Mouse (Mus musculus): ENCODE data around the gene Rps19. TPM values are rescaled to one million over a fixed set of nuclear protein-coding genes. Genes with fewer than 3 reads are reported as not detected.

The Rps19 gene
- polyA plus RNA-seq, 1 experiment from 2014 or later = 3,302 TPM

DNA sequence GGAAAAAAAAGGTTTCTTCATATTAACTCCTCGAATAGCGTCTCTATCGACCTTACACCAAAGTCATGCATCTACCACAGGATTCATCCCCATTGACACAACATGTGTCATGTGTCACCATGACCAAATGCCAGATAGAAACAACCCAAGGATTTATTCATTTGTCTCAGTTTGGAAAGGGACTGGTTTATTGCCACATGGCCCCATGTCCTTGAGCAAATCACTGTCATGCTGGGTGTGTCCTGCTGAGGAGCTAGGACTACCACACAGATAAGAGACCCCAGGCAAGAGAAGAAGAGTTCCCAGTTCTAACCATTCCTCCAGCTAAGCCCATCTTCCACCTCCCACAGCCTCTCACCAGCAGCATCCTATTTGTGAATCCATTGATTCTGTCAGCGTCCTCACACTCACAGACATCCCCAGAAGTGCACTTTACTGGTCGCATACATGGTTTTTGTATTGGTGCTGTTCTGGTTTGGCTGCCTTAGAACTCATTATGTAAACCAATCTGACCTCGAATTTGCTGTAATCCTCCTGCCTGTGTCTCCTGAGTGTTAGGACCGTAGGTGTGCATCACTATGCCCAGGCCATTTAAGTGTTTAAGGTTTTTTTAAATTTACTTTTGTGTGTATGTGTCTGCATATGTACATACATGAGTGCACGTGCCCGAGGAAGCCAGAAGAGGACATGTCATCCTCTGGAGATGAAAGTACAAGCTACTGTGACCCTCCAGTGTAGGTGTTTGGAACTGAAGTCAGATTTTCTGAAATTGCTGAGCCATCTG is 1.6 kb upstream of the Rps19 start:
- Histone ChIP-seq H3K27ac (ENCODE audit: low read length) (no peak overlapping the region), H3K9ac (replicated peaks; ENCODE audit: low read depth) (no peak overlapping the region), H3K4me1 (ENCODE audit: insufficient read depth, low read depth, low read length) (peaks cover 22% of the 10 kb centered on the region), H3K36me3 (ENCODE audit: insufficient read depth, low read length) (peaks cover 17% of the 10 kb centered on the region; the same call in 1 of the 2 replicates), H3K4me3 (ENCODE audit: low read depth, low read length) (no peak overlapping the region), H3K9me3 (ENCODE audit: low read length) (no peaks in the 10 kb centered on the region), H3K4me2 (replicated peaks; ENCODE audit: low read depth, low read length) (no peak overlapping the region), H3K27me3 (replicated peaks; ENCODE audit: insufficient read depth, low read length) (no peaks in the 10 kb centered on the region)
- ATAC-seq (no peak), DNase-seq (ENCODE audit: low spot score) (no peak)
- 88% methylated on average over 9 of the region's 9 CpGs for WGBS
- TF ChIP-seq EP300 (IDR thresholded peaks at IDR 0.05) (no peak), CTCF (IDR thresholded peaks at IDR 0.05) (no peak)

- Histone ChIP-seq H3K36me3 (ENCODE audit: insufficient read depth, low read length) (peaks cover 25% of the 10 kb centered on the region), H3K4me3 (ENCODE audit: low read depth, low read length) (peak overlapping the region; percentile 89), H3K4me1 (ENCODE audit: insufficient read depth, low read depth, low read length) (peaks cover 22% of the 10 kb centered on the region), H3K27ac (ENCODE audit: low read length) (peak overlapping the region; percentile 96), H3K4me2 (replicated peaks; ENCODE audit: low read depth, low read length) (peak overlapping the region; percentile 58), H3K9ac (replicated peaks; ENCODE audit: low read depth) (peak overlapping the region; percentile 98), H3K9me3 (ENCODE audit: low read length) (no peaks in the 10 kb centered on the region), H3K27me3 (replicated peaks; ENCODE audit: insufficient read depth, low read length) (no peaks in the 10 kb centered on the region)
- under 1% methylated on average over 47 of the region's 47 CpGs for WGBS
- DNase-seq (ENCODE audit: low spot score) (peak; percentile 64), ATAC-seq (no peak)
- 0 out of 2 replicates have a peak, but pooled peaks have one; percentile 2 for TF ChIP-seq CTCF (IDR thresholded peaks at IDR 0.05)
- TF ChIP-seq EP300 (IDR thresholded peaks at IDR 0.05) = no peak
Observed at GRCm38 (mm10) chr7:24884693-24885291, 621 bp downstream of the Rps19 start.

DNA sequence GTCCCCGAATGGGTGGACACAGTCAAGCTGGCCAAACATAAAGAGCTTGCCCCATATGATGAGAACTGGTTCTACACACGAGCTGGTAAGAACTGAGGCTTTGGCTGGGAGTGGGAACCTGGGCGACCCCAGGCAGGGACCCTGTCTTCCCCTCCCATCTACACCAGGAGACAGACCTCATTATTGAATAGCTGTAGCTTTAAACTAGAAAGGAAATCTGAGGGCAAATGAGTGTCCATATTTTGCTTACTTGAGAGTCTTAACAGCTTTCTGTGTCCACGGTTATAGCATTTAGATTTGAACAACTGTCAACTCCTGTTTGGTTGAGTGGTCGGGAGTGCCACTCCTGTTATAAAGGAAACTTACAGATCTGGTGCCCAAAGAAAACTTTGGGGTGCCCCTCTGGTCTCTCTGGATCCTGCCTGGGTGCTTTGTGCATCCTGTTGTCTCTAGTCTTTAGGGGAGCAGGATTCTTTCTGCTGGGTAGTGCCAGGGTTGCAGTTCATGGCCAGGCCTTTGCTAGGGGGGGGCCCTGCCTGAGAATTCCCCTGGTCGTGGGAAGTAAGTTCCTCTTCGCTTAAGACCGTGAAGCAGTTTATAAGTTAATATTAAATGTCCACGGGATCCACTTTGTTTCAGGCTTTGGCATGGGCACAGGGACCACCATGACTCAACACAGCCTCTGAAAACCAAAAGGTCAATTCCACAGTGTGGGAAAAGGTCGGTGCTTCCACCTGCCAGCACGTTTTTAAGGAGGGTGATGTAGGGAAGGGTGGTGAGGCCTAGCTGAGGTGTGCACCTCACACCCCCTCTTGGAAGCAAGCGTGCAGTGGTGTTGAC is 1.5 kb downstream of the Rps19 start:
- DNase-seq (ENCODE audit: low spot score) (no peak), ATAC-seq (no peak)
- H3K9ac ChIP-seq (replicated peaks; ENCODE audit: low read depth) = peak overlapping the region; percentile 98
- peaks cover 22% of the 10 kb centered on the region for H3K4me1 ChIP-seq (ENCODE audit: insufficient read depth, low read depth, low read length)
- 20% methylated on average over 12 of the region's 12 CpGs for WGBS
- no peaks in the 10 kb centered on the region for H3K27me3 ChIP-seq (replicated peaks; ENCODE audit: insufficient read depth, low read length)
- H3K36me3 ChIP-seq (ENCODE audit: insufficient read depth, low read length) = peaks cover 25% of the 10 kb centered on the region
- peak overlapping the region; percentile 96 for H3K27ac ChIP-seq (ENCODE audit: low read length)
- H3K4me3 ChIP-seq (ENCODE audit: low read depth, low read length) = peak overlapping the region; percentile 89
- no peaks in the 10 kb centered on the region for H3K9me3 ChIP-seq (ENCODE audit: low read length)
- peak overlapping the region; percentile 58 for H3K4me2 ChIP-seq (replicated peaks; ENCODE audit: low read depth, low read length)
- no peak for TF ChIP-seq CTCF (IDR thresholded peaks at IDR 0.05)
- TF ChIP-seq EP300 (IDR thresholded peaks at IDR 0.05) = no peak

DNA sequence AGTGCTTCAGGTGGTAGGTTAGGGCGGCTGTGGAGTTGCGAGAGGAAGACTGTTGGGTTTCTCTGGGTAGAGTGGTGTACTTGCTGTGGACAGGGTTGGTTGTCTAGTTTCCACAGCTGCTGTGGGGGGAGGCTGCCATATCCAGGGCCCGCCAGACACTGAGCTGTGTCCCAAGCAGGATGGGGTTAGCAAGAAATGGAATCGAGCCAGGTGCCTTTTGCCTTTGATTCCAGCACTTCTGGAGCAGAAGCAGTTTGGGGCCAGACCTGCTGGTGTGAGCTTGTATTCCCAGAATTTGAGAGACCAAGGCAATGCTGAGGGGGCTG is 2.1 kb downstream of the Rps19 start:
- Histone ChIP-seq H3K27ac (ENCODE audit: low read length) (peak overlapping the region; percentile 96), H3K4me1 (ENCODE audit: insufficient read depth, low read depth, low read length) (peaks cover 22% of the 10 kb centered on the region), H3K36me3 (ENCODE audit: insufficient read depth, low read length) (peaks cover 25% of the 10 kb centered on the region), H3K4me2 (replicated peaks; ENCODE audit: low read depth, low read length) (peak overlapping the region; percentile 58), H3K27me3 (replicated peaks; ENCODE audit: insufficient read depth, low read length) (no peaks in the 10 kb centered on the region), H3K4me3 (ENCODE audit: low read depth, low read length) (peak overlapping the region; percentile 89), H3K9ac (replicated peaks; ENCODE audit: low read depth) (peak overlapping the region; percentile 98), H3K9me3 (ENCODE audit: low read length) (no peaks in the 10 kb centered on the region)
- no peak for ATAC-seq
- DNase-seq (ENCODE audit: low spot score) = peak; percentile 44
- 20% methylated on average over 4 of the region's 4 CpGs for WGBS
- no peak for TF ChIP-seq EP300 (IDR thresholded peaks at IDR 0.05)
- TF ChIP-seq CTCF (IDR thresholded peaks at IDR 0.05) = no peak

DNA sequence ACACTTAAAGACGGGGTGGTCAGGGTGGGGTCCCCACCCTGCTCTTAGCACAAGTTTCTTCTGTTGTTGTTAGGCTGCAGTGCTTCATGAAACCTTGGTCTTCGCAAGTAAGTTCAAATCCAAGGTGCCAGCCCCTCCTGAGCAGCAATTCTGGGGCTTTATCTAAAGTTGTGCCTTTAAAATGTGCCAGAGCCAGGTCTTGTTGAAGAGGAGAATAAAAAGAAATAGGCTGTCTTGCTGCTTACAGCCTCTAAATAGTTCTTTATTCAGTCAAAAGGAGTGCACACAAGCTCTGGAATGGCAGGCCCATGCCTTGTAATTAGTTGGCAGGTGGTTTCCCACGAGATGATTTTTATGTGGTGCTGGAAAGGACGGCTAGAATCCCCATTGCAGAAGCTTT is 2.9 kb downstream of the Rps19 start:
- H3K9ac ChIP-seq (replicated peaks; ENCODE audit: low read depth) = peak overlapping the region; percentile 98
- H3K9me3 ChIP-seq (ENCODE audit: low read length) = no peaks in the 10 kb centered on the region
- H3K36me3 ChIP-seq (ENCODE audit: insufficient read depth, low read length) = peaks cover 25% of the 10 kb centered on the region
- WGBS = 60% methylated on average over 4 of the region's 4 CpGs
- TF ChIP-seq EP300 (IDR thresholded peaks at IDR 0.05) = no peak
- no peak for TF ChIP-seq CTCF (IDR thresholded peaks at IDR 0.05)
- H3K27ac ChIP-seq (ENCODE audit: low read length) = 0 out of 2 replicates have a peak overlapping the region, but pooled peaks have one; percentile 96
- H3K4me1 ChIP-seq (ENCODE audit: insufficient read depth, low read depth, low read length) = peaks cover 22% of the 10 kb centered on the region
- H3K4me3 ChIP-seq (ENCODE audit: low read depth, low read length) = no peak overlapping the region
- H3K27me3 ChIP-seq (replicated peaks; ENCODE audit: insufficient read depth, low read length) = no peaks in the 10 kb centered on the region
- H3K4me2 ChIP-seq (replicated peaks; ENCODE audit: low read depth, low read length) = peak overlapping the region; percentile 58; the same call in 1 of the 2 replicates
- DNase-seq (ENCODE audit: low spot score) (no peak), ATAC-seq (no peak)

Measured in lung, postnatal 0 days (tissue).